Mouse (Mus musculus) hindbrain, embryonic 16.5 days (tissue): ENCODE results near the gene Galnt4. TPM values are rescaled to one million over a fixed set of nuclear protein-coding genes. Genes with fewer than 3 reads are reported as not detected.

Experiments used
- ATAC-seq: fragments of 200-750 bp; cut with Nextera tagmentation; 2 replicates; pipeline ENCODE4 v1.8.0; 2017; ENCODE audit warnings: moderate TSS enrichment, moderate library complexity
- H3K27ac ChIP-seq: fragments of 300-500 bp; sonication (generic); 2 replicates; pipeline ENCODE4 v1.5.1; 2014; ENCODE audit warnings: low read depth, mild to moderate bottlenecking, control low read depth, low read length, moderate library complexity
- H3K27me3 ChIP-seq: fragments of 300-500 bp; sonication (generic); replicated peaks from 2 replicates; pipeline ENCODE4 v1.6.1; 2014; ENCODE audit warnings: low read length; ENCODE audit not compliant: control insufficient read depth, insufficient read depth
- H3K36me3 ChIP-seq: fragments of 300-500 bp; sonication (generic); 2 replicates; pipeline ENCODE4 v1.6.1; 2014; ENCODE audit warnings: mild to moderate bottlenecking, low read length, moderate library complexity, mixed read lengths; ENCODE audit not compliant: control insufficient read depth, insufficient read depth
- H3K4me1 ChIP-seq: fragments of 300-500 bp; sonication (generic); 2 replicates; pipeline ENCODE4 v1.6.1; 2014; ENCODE audit warnings: low read depth, low read length; ENCODE audit not compliant: control insufficient read depth, insufficient read depth
- H3K4me2 ChIP-seq: fragments of 300-500 bp; sonication (generic); 2 replicates; pipeline ENCODE4 v1.6.1; 2014; ENCODE audit warnings: mild to moderate bottlenecking, low read length, control low read depth, moderate library complexity
- H3K4me3 ChIP-seq: fragments of 300-500 bp; sonication (generic); 2 replicates; pipeline ENCODE4 v1.5.1; 2014; ENCODE audit warnings: mild to moderate bottlenecking, low read length, control low read depth, moderate library complexity
- H3K9ac ChIP-seq: fragments of 300-500 bp; sonication (generic); 2 replicates; pipeline ENCODE4 v1.6.1; 2014; ENCODE audit warnings: low read depth, mild to moderate bottlenecking, control low read depth, low read length, moderate library complexity
- H3K9me3 ChIP-seq: fragments of 300-500 bp; sonication (generic); 2 replicates; pipeline ENCODE4 v1.6.1; 2014; ENCODE audit warnings: mild to moderate bottlenecking, low read length, moderate library complexity; ENCODE audit not compliant: control insufficient read depth
- WGBS: fragments of 180-500 bp; shearing (Covaris S2); extraction: QIAGEN DNeasy Blood & Tissue Kit; methylation state at CpG from one replicate; pipeline ENCODE4 v1.1.7; 2014; 5-methylcytosine and 5-hydroxymethylcytosine counted together
- polyA plus RNA-seq: library from polyadenylated mRNA; unstranded; fragments of >200 nt; fragmentation: Nextera tagmentation; extraction: Ambion mirVana; gene quantifications from 2 replicates; pipeline ENCODE4 v1.2.1, GENCODE M21; 2015

The Galnt4 gene
- polyA plus RNA-seq, 1 experiment from 2014 or later: 2.9 TPM

- Histone ChIP-seq H3K36me3 (no peaks in the 10 kb centered on the region), H3K4me2 (peak overlapping the region; percentile 16; the same call in 1 of the 2 replicates), H3K4me1 (no peaks in the 10 kb centered on the region), H3K9me3 (no peaks in the 10 kb centered on the region), H3K9ac (no peak overlapping the region), H3K27ac (no peak overlapping the region), H3K4me3 (no peak overlapping the region), H3K27me3 (no peaks in the 10 kb centered on the region)
- 65% methylated on average over 6 of the region's 6 CpGs for WGBS
- ATAC-seq: peak; percentile 52
Observed at GRCm38 (mm10) chr10:99085240-99085587, 22.7 kb upstream of the Galnt4 start.

GRCm38 (mm10) chr10:99086029-99086428 lies 21.9 kb upstream of the Galnt4 start:
- WGBS: 75% methylated on average over 6 of the region's 6 CpGs
- Histone ChIP-seq H3K9ac (no peak overlapping the region), H3K4me3 (no peak overlapping the region), H3K4me2 (no peak overlapping the region), H3K36me3 (no peaks in the 10 kb centered on the region), H3K27me3 (no peaks in the 10 kb centered on the region), H3K9me3 (no peaks in the 10 kb centered on the region), H3K27ac (no peak overlapping the region), H3K4me1 (no peaks in the 10 kb centered on the region)
- ATAC-seq: no peak

GRCm38 (mm10) chr10:99089906-99090305 lies 18.1 kb upstream of the Galnt4 start:
- WGBS: 80% methylated on average over 6 of the region's 6 CpGs
- no peak for ATAC-seq
- no peak overlapping the region for H3K4me3 ChIP-seq

GRCm38 (mm10) chr10:99093364-99093763 lies 14.6 kb upstream of the Galnt4 start:
- H3K27ac ChIP-seq: no peak overlapping the region
- WGBS: 90% methylated on average over 2 of the region's 2 CpGs
- H3K27me3 ChIP-seq: no peaks in the 10 kb centered on the region
- no peak overlapping the region for H3K4me3 ChIP-seq
- no peak for ATAC-seq
- no peaks in the 10 kb centered on the region for H3K36me3 ChIP-seq
- H3K9me3 ChIP-seq: no peaks in the 10 kb centered on the region
- H3K4me2 ChIP-seq: no peak overlapping the region
- no peak overlapping the region for H3K9ac ChIP-seq
- H3K4me1 ChIP-seq: no peaks in the 10 kb centered on the region

More at GRCm38 (mm10) chr10:99089906-99090305, 18.1 kb upstream of the Galnt4 start:
- Histone ChIP-seq H3K9ac (no peak overlapping the region), H3K36me3 (no peaks in the 10 kb centered on the region), H3K27ac (no peak overlapping the region), H3K4me1 (no peaks in the 10 kb centered on the region), H3K27me3 (no peaks in the 10 kb centered on the region), H3K9me3 (no peaks in the 10 kb centered on the region), H3K4me2 (no peak overlapping the region)

- no peak for ATAC-seq
- Histone ChIP-seq H3K9me3 (no peaks in the 10 kb centered on the region), H3K27ac (no peak overlapping the region), H3K4me3 (no peak overlapping the region), H3K4me1 (no peaks in the 10 kb centered on the region), H3K9ac (no peak overlapping the region), H3K4me2 (no peak overlapping the region), H3K36me3 (no peaks in the 10 kb centered on the region), H3K27me3 (no peaks in the 10 kb centered on the region)
- 81% methylated on average over 2 of the region's 2 CpGs for WGBS
Observed at GRCm38 (mm10) chr10:99095114-99095513, 12.8 kb upstream of the Galnt4 start.

GRCm38 (mm10) chr10:99097374-99097773 lies 10.6 kb upstream of the Galnt4 start:
- Histone ChIP-seq H3K9ac (no peak overlapping the region), H3K27ac (no peak overlapping the region), H3K4me2 (no peak overlapping the region), H3K36me3 (no peaks in the 10 kb centered on the region), H3K9me3 (no peaks in the 10 kb centered on the region), H3K4me3 (no peak overlapping the region), H3K27me3 (no peaks in the 10 kb centered on the region), H3K4me1 (no peaks in the 10 kb centered on the region)
- WGBS: 76% methylated on average over 10 of the region's 10 CpGs
- no peak for ATAC-seq

- ATAC-seq: no peak
- no peak overlapping the region for H3K4me3 ChIP-seq
- no peaks in the 10 kb centered on the region for H3K9me3 ChIP-seq
- peaks cover 13% of the 10 kb centered on the region for H3K4me1 ChIP-seq
- no peaks in the 10 kb centered on the region for H3K27me3 ChIP-seq
- H3K4me2 ChIP-seq: no peak overlapping the region
- no peak overlapping the region for H3K27ac ChIP-seq
- 83% methylated on average over 3 of the region's 3 CpGs for WGBS
- H3K36me3 ChIP-seq: peaks cover 12% of the 10 kb centered on the region
- H3K9ac ChIP-seq: no peak overlapping the region
Observed at GRCm38 (mm10) chr10:99105522-99105921, 2.4 kb upstream of the Galnt4 start.

GRCm38 (mm10) chr10:99106311-99106702 lies 1.7 kb upstream of the Galnt4 start:
- 25% methylated on average over 8 of the region's 8 CpGs for WGBS
- Histone ChIP-seq H3K4me1 (peaks cover 15% of the 10 kb centered on the region), H3K4me2 (peak overlapping the region; percentile 58), H3K9ac (peak overlapping the region; percentile 73), H3K9me3 (no peaks in the 10 kb centered on the region), H3K27me3 (no peaks in the 10 kb centered on the region), H3K27ac (no peak overlapping the region), H3K36me3 (peaks cover 12% of the 10 kb centered on the region), H3K4me3 (peak overlapping the region; percentile 58)
- ATAC-seq: peak; percentile 2; the same call in 1 of the 2 replicates

- Histone ChIP-seq H3K27me3 (no peaks in the 10 kb centered on the region), H3K9ac (peak within 1 kb of the TSS; percentile 73), H3K9me3 (no peaks in the 10 kb centered on the region), H3K4me1 (peaks cover 15% of the 10 kb centered on the region), H3K4me3 (peak within 1 kb of the TSS; percentile 58), H3K36me3 (peaks cover 12% of the 10 kb centered on the region), H3K4me2 (peak within 1 kb of the TSS; percentile 93), H3K27ac (peak within 1 kb of the TSS; percentile 81)
- ATAC-seq: peak; percentile 97
- under 1% methylated on average over 98 of the region's 106 CpGs for WGBS
Observed at GRCm38 (mm10) chr10:99106703-99107631, 992 bp upstream of the Galnt4 start, which contains the start of gene Poc1b. Gene Poc1b, plus strand, starts transcription at chr10:99107036.
